Mouse (Mus musculus): ENCODE measurements around the gene Fam49a. TPM values are rescaled to one million over a fixed set of nuclear protein-coding genes. Genes with fewer than 3 reads are reported as not detected.

The Fam49a gene
- polyA plus RNA-seq, 1 experiment from 2014 or later = 2.7 TPM

- Histone ChIP-seq H3K4me3 (ENCODE audit: low read depth, low read length) (no peak overlapping the region), H3K36me3 (ENCODE audit: control insufficient read depth, insufficient read depth) (no peaks in the 10 kb centered on the region), H3K9ac (ENCODE audit: low read depth, low read length) (no peak overlapping the region), H3K9me3 (replicated peaks; ENCODE audit: control insufficient read depth, low read length) (no peaks in the 10 kb centered on the region), H3K4me2 (ENCODE audit: low read depth, low read length) (no peak overlapping the region), H3K27ac (ENCODE audit: low read length) (no peak overlapping the region), H3K4me1 (ENCODE audit: control insufficient read depth, low read depth, low read length) (no peaks in the 10 kb centered on the region), H3K27me3 (ENCODE audit: control insufficient read depth, insufficient read depth, low read depth, low read length) (no peaks in the 10 kb centered on the region)
- no peak for ATAC-seq (ENCODE audit: low read depth)
- 53% methylated on average over 4 of the region's 4 CpGs for WGBS (ENCODE audit: insufficient replicate concordance)
Measured at GRCm38 (mm10) chr12:12313919-12314318, 52.0 kb downstream of the Fam49a start.

DNA sequence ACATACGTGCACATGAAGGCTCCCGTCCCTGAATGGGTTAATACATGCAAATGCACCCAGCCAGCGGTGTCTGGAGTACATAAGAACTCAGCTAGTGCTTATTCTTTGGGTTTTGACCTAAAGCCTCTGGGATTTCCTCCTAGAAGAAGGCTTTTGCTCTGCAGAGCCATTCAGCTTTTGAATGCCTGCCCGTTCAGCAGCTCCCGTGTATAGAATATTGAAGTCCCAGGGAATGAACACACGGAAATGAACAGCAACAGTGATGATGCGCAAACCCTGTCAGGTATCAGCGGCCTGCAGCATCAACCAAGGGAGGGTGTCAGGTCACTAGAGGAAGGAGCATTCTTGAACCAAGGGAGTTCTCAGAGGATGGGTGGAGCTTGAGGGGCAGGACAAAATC is 52.4 kb downstream of the Fam49a start:
- Histone ChIP-seq H3K4me2 (ENCODE audit: low read depth, low read length) (no peak overlapping the region), H3K9ac (ENCODE audit: low read depth, low read length) (no peak overlapping the region), H3K27ac (ENCODE audit: low read length) (no peak overlapping the region), H3K27me3 (ENCODE audit: control insufficient read depth, insufficient read depth, low read depth, low read length) (no peaks in the 10 kb centered on the region), H3K9me3 (replicated peaks; ENCODE audit: control insufficient read depth, low read length) (no peaks in the 10 kb centered on the region), H3K36me3 (ENCODE audit: control insufficient read depth, insufficient read depth) (no peaks in the 10 kb centered on the region), H3K4me3 (ENCODE audit: low read depth, low read length) (no peak overlapping the region), H3K4me1 (ENCODE audit: control insufficient read depth, low read depth, low read length) (no peaks in the 10 kb centered on the region)
- no peak for ATAC-seq (ENCODE audit: low read depth)
- WGBS (ENCODE audit: insufficient replicate concordance) = 71% methylated on average over 8 of the region's 8 CpGs

GRCm38 (mm10) chr12:12315011-12315410 is 53.1 kb downstream of the Fam49a start:
- no peaks in the 10 kb centered on the region for H3K36me3 ChIP-seq (ENCODE audit: control insufficient read depth, insufficient read depth)
- ATAC-seq (ENCODE audit: low read depth) = no peak
- no peak overlapping the region for H3K27ac ChIP-seq (ENCODE audit: low read length)
- H3K4me1 ChIP-seq (ENCODE audit: control insufficient read depth, low read depth, low read length) = no peaks in the 10 kb centered on the region
- no peak overlapping the region for H3K4me3 ChIP-seq (ENCODE audit: low read depth, low read length)
- no peak overlapping the region for H3K9ac ChIP-seq (ENCODE audit: low read depth, low read length)
- H3K9me3 ChIP-seq (replicated peaks; ENCODE audit: control insufficient read depth, low read length) = no peaks in the 10 kb centered on the region
- WGBS (ENCODE audit: insufficient replicate concordance) = 59% methylated on average over 5 of the region's 5 CpGs
- H3K4me2 ChIP-seq (ENCODE audit: low read depth, low read length) = no peak overlapping the region
- no peaks in the 10 kb centered on the region for H3K27me3 ChIP-seq (ENCODE audit: control insufficient read depth, insufficient read depth, low read depth, low read length)

DNA sequence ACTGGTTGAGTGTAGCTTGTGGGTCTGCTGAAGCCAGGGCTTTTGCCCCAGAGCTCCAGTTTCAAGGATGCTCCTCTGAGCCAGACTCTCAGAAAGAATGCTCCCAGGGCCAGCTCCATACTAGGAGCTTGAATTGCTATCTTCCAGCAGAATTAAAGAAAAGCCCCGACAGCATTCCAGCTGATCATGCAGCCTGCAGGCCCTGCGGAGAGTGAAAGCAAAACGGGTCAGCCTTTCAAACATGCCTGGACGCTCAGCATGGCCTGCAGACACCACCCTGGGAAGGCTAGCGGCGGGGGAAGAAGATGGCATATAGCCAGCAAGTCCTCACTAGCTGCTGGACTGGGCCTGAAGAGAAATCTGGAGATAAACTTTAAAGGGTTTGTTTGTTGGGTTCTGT is 55.0 kb downstream of the Fam49a start:
- 52% methylated on average over 6 of the region's 6 CpGs for WGBS (ENCODE audit: insufficient replicate concordance)

DNA sequence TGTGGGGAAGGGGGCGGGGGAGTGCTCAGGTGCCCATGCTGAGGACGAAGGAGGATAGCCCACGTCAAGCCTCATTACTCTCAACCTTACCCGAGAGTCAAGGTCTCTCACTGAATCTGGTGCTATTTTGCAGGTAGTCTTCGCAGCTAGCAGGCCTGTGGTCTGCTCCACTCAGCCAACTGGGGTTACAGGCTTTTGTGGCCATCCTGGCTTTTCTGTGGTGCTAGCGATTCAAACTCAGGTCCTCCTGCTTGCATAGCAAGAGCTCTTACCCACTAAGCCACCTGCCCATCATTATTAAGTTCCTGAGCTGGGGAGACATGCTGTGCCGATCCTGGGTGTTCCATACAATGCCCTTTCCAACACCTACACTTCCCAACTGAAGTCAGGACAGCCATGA is 55.7 kb downstream of the Fam49a start:
- Histone ChIP-seq H3K4me3 (ENCODE audit: low read depth, low read length) (no peak overlapping the region), H3K27me3 (ENCODE audit: control insufficient read depth, insufficient read depth, low read depth, low read length) (no peaks in the 10 kb centered on the region), H3K4me2 (ENCODE audit: low read depth, low read length) (no peak overlapping the region), H3K9me3 (replicated peaks; ENCODE audit: control insufficient read depth, low read length) (no peaks in the 10 kb centered on the region), H3K9ac (ENCODE audit: low read depth, low read length) (no peak overlapping the region), H3K4me1 (ENCODE audit: control insufficient read depth, low read depth, low read length) (no peaks in the 10 kb centered on the region), H3K27ac (ENCODE audit: low read length) (no peak overlapping the region), H3K36me3 (ENCODE audit: control insufficient read depth, insufficient read depth) (no peaks in the 10 kb centered on the region)
- ATAC-seq (ENCODE audit: low read depth) = no peak
- WGBS (ENCODE audit: insufficient replicate concordance) = 66% methylated on average over 7 of the region's 7 CpGs

More for the DNA sequence above, 55.0 kb downstream of the Fam49a start:
- Histone ChIP-seq H3K4me2 (ENCODE audit: low read depth, low read length) (no peak overlapping the region), H3K27me3 (ENCODE audit: control insufficient read depth, insufficient read depth, low read depth, low read length) (no peaks in the 10 kb centered on the region), H3K4me3 (ENCODE audit: low read depth, low read length) (no peak overlapping the region), H3K36me3 (ENCODE audit: control insufficient read depth, insufficient read depth) (no peaks in the 10 kb centered on the region), H3K27ac (ENCODE audit: low read length) (no peak overlapping the region), H3K9me3 (replicated peaks; ENCODE audit: control insufficient read depth, low read length) (no peaks in the 10 kb centered on the region), H3K9ac (ENCODE audit: low read depth, low read length) (no peak overlapping the region), H3K4me1 (ENCODE audit: control insufficient read depth, low read depth, low read length) (no peaks in the 10 kb centered on the region)
- ATAC-seq (ENCODE audit: low read depth) = no peak

DNA sequence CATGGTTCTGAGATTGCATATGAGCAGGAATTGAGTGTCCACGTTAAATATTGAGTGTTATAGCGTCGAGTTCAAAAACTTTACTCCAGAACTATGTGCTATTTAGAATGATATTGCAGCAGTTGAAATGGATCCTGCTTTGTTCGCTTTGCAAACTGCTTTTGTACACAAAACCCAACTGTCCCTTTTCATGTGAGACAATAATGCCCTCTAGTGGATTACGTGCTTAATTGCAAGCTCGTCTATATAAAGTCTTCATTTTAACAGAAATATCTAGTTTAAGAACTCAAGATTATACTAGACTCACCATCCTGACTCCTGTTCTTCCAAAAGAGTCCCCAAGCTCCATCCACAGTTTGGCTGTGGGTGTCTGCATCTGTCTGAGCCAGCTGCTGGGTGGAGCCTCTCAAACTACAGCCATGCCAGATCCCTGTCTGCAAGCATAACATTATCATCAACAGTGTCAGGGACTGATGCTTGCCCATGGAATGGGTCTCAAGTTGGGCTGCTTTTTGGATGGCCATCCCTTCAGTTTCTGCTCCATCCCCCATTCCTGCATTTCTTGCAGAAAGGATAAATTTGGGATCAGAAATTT is 56.3 kb downstream of the Fam49a start:
- no peak for ATAC-seq (ENCODE audit: low read depth)
- Histone ChIP-seq H3K9ac (ENCODE audit: low read depth, low read length) (no peak overlapping the region), H3K9me3 (replicated peaks; ENCODE audit: control insufficient read depth, low read length) (no peaks in the 10 kb centered on the region), H3K27ac (ENCODE audit: low read length) (no peak overlapping the region), H3K36me3 (ENCODE audit: control insufficient read depth, insufficient read depth) (no peaks in the 10 kb centered on the region), H3K4me1 (ENCODE audit: control insufficient read depth, low read depth, low read length) (no peaks in the 10 kb centered on the region), H3K4me2 (ENCODE audit: low read depth, low read length) (no peak overlapping the region), H3K4me3 (ENCODE audit: low read depth, low read length) (no peak overlapping the region), H3K27me3 (ENCODE audit: control insufficient read depth, insufficient read depth, low read depth, low read length) (no peaks in the 10 kb centered on the region)
- WGBS (ENCODE audit: insufficient replicate concordance) = 6% methylated on average over 6 of the region's 6 CpGs

DNA sequence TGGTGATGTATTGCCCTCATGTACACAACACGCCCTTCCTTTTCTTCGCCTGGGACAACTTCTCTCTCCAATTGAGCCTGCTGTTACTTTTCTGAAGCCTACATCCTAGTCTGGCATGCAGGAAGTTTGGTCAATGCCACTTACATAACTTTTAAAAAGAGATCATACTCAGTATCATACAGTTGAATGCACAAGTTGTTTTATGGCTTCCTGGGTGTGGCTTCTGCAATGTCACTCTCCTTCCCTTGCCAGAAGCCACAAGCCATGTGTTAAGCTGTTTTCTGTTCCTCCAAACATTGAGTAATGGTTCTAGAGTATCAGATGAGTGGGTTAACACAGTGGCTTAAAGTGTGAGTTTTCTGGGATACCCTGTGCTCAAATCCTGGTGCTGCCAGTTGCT is 58.8 kb downstream of the Fam49a start:
- H3K4me3 ChIP-seq (ENCODE audit: low read depth, low read length) = no peak overlapping the region
- no peaks in the 10 kb centered on the region for H3K36me3 ChIP-seq (ENCODE audit: control insufficient read depth, insufficient read depth)
- H3K4me1 ChIP-seq (ENCODE audit: control insufficient read depth, low read depth, low read length) = no peaks in the 10 kb centered on the region
- H3K27ac ChIP-seq (ENCODE audit: low read length) = no peak overlapping the region
- H3K9me3 ChIP-seq (replicated peaks; ENCODE audit: control insufficient read depth, low read length) = no peaks in the 10 kb centered on the region
- no peaks in the 10 kb centered on the region for H3K27me3 ChIP-seq (ENCODE audit: control insufficient read depth, insufficient read depth, low read depth, low read length)
- 0 out of 2 replicates have a peak, but pooled peaks have one; percentile 9 for ATAC-seq (ENCODE audit: low read depth)
- H3K4me2 ChIP-seq (ENCODE audit: low read depth, low read length) = no peak overlapping the region
- WGBS (ENCODE audit: insufficient replicate concordance) = 23% methylated on average over 2 of the region's 2 CpGs
- no peak overlapping the region for H3K9ac ChIP-seq (ENCODE audit: low read depth, low read length)

GRCm38 (mm10) chr12:12321111-12321510 is 59.2 kb downstream of the Fam49a start:
- Histone ChIP-seq H3K36me3 (ENCODE audit: control insufficient read depth, insufficient read depth) (no peaks in the 10 kb centered on the region), H3K27me3 (ENCODE audit: control insufficient read depth, insufficient read depth, low read depth, low read length) (no peaks in the 10 kb centered on the region), H3K4me1 (ENCODE audit: control insufficient read depth, low read depth, low read length) (no peaks in the 10 kb centered on the region), H3K27ac (ENCODE audit: low read length) (no peak overlapping the region), H3K4me2 (ENCODE audit: low read depth, low read length) (no peak overlapping the region), H3K9ac (ENCODE audit: low read depth, low read length) (no peak overlapping the region), H3K9me3 (replicated peaks; ENCODE audit: control insufficient read depth, low read length) (no peaks in the 10 kb centered on the region), H3K4me3 (ENCODE audit: low read depth, low read length) (no peak overlapping the region)
- no peak for ATAC-seq (ENCODE audit: low read depth)
- 56% methylated on average over 3 of the region's 3 CpGs for whole genome bisulfite sequencing (ENCODE audit: insufficient replicate concordance)

GRCm38 (mm10) chr12:12323084-12323483 is 61.1 kb downstream of the Fam49a start:
- Histone ChIP-seq H3K27ac (ENCODE audit: low read length) (no peak overlapping the region), H3K4me3 (ENCODE audit: low read depth, low read length) (no peak overlapping the region), H3K27me3 (ENCODE audit: control insufficient read depth, insufficient read depth, low read depth, low read length) (no peaks in the 10 kb centered on the region), H3K9ac (ENCODE audit: low read depth, low read length) (no peak overlapping the region), H3K36me3 (ENCODE audit: control insufficient read depth, insufficient read depth) (no peaks in the 10 kb centered on the region), H3K4me1 (ENCODE audit: control insufficient read depth, low read depth, low read length) (no peaks in the 10 kb centered on the region), H3K9me3 (replicated peaks; ENCODE audit: control insufficient read depth, low read length) (no peaks in the 10 kb centered on the region), H3K4me2 (ENCODE audit: low read depth, low read length) (no peak overlapping the region)
- ATAC-seq (ENCODE audit: low read depth) = no peak
- 66% methylated on average over 5 of the region's 5 CpGs for WGBS (ENCODE audit: insufficient replicate concordance)
